Mouse (Mus musculus) fibroblast of lung, adult 2 months (primary cell): ENCODE measurements around the gene Pex16.
"Not testable (repeated sequence)": the region's sequence is repeated elsewhere in the genome, so short reads cannot be mapped to it uniquely, and the experiment has no call there.

ENCODE experiments used
- DNase-seq: peaks from one replicate; pipeline ENCODE4 v3.0.0-alpha.2; 2011; ENCODE audit warnings: low read depth

Gene Pex16

GRCm38 (mm10) chr2:92388891-92389641 is 14.6 kb downstream of the Pex16 start:
- peak; percentile 54 for DNase-seq

- DNase-seq: no peak
These were observed 15.2 kb downstream of the Pex16 start for GRCm38 (mm10) chr2:92389645-92390044.

GRCm38 (mm10) chr2:92390206-92390930 is 15.9 kb downstream of the Pex16 start:
- no peak for DNase-seq

GRCm38 (mm10) chr2:92391116-92391515 is 16.6 kb downstream of the Pex16 start:
- no peak for DNase-seq

- no peak for DNase-seq
These were observed 17.3 kb downstream of the Pex16 start for GRCm38 (mm10) chr2:92391703-92392317.

GRCm38 (mm10) chr2:92392318-92393264 is 18.1 kb downstream of the Pex16 start:
- DNase-seq: no peak

GRCm38 (mm10) chr2:92395535-92395934 is 21.1 kb downstream of the Pex16 start:
- no peak for DNase-seq

- DNase-seq: no peak
These were observed 23.0 kb downstream of the Pex16 start for GRCm38 (mm10) chr2:92397436-92397835.

GRCm38 (mm10) chr2:92399877-92400276 is 25.4 kb downstream of the Pex16 start:
- not testable (repeated sequence) for DNase-seq

GRCm38 (mm10) chr2:92400682-92401081 is 26.2 kb downstream of the Pex16 start:
- no peak for DNase-seq

GRCm38 (mm10) chr2:92401091-92401561 is 26.6 kb downstream of the Pex16 start, which contains the start of gene Mapk8ip1:
TSS of gene Mapk8ip1 (minus strand) at chr2:92401263.
- no peak for DNase-seq

- no peak for DNase-seq
These were observed 28.3 kb downstream of the Pex16 start for GRCm38 (mm10) chr2:92402591-92403326.

- DNase-seq: no peak
These were observed 29.4 kb downstream of the Pex16 start for GRCm38 (mm10) chr2:92403776-92404319.

GRCm38 (mm10) chr2:92404737-92405136 is 30.3 kb downstream of the Pex16 start:
- no peak for DNase-seq

- DNase-seq: no peak
These were observed 31.2 kb downstream of the Pex16 start for GRCm38 (mm10) chr2:92405687-92406086.

GRCm38 (mm10) chr2:92408309-92409045 is 34.0 kb downstream of the Pex16 start:
- no peak for DNase-seq

GRCm38 (mm10) chr2:92411705-92412104 is 37.2 kb downstream of the Pex16 start:
- DNase-seq: no peak

GRCm38 (mm10) chr2:92421723-92422387 is 47.4 kb downstream of the Pex16 start:
- DNase-seq: no peak

GRCm38 (mm10) chr2:92422388-92423135 is 48.1 kb downstream of the Pex16 start:
- DNase-seq: no peak
